Mouse (Mus musculus) megakaryocyte, embryonic 14.5 days (primary cell): ENCODE results near the gene Tmem52.

Source experiments
- FLI1 ChIP-seq: IDR thresholded peaks from 2 replicates; pipeline ENCODE4 v1.6.1; 2012; ENCODE audit warnings: low read length, inconsistent platforms, mixed read lengths
- GATA1 ChIP-seq: IDR thresholded peaks from 3 replicates; pipeline ENCODE4 v1.6.1; 2012; ENCODE audit warnings: mixed read lengths, low read length, inconsistent platforms, borderline replicate concordance

- TF ChIP-seq GATA1 (no peak), FLI1 (no peak)
Measured at GRCm38 (mm10) chr4:155426272-155426671, 42.6 kb upstream of the Tmem52 start.
